Mouse (Mus musculus): ENCODE data around the gene Ceacam9. TPM values are rescaled to one million over a fixed set of nuclear protein-coding genes. Genes with fewer than 3 reads are reported as not detected.
"Not testable (repeated sequence)": the region's sequence is repeated elsewhere in the genome, so short reads cannot be mapped to it uniquely, and the experiment has no call there.

Gene Ceacam9
- polyA plus RNA-seq (2015; fragmentation: Nextera tagmentation; extraction: Ambion mirVana), result not detected in 2 replicates

DNA sequence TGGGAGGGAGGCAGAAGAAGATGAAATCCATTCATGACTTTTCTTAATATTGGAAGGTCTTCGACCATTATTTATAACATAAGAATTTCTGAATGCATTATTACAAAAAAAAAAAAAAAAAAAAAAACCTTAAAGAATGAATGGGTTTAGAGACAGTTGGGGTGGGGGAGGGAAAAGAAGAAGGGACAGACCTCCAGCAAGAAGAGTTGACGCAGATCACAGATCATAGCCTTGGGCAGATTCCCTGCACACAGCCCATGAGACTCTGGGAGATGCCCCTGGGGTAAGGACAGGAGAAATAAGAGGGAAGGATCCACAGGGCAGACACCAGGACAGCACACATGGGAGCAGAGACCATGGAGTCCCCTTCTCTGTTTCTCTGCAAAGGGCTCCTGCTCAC is at the start of gene Ceacam9:
Ceacam9 (plus strand) TSS at position 301 of the 400 bp plus-strand sequence.
- Histone ChIP-seq H3K4me1 (no peaks in the 10 kb centered on the region), H3K9ac (no peak within 1 kb of the TSS), H3K4me3 (no peak within 1 kb of the TSS), H3K4me2 (no peak within 1 kb of the TSS), H3K36me3 (no peaks in the 10 kb centered on the region), H3K27ac (no peak within 1 kb of the TSS), H3K27me3 (no peaks in the 10 kb centered on the region), H3K9me3 (no peaks in the 10 kb centered on the region)
- 59% methylated on average over 2 of the region's 2 CpGs for WGBS
- no peak for ATAC-seq (ENCODE audit: insufficient number of reproducible peaks, insufficient read depth, low FRiP score, low TSS enrichment, low read depth)

DNA sequence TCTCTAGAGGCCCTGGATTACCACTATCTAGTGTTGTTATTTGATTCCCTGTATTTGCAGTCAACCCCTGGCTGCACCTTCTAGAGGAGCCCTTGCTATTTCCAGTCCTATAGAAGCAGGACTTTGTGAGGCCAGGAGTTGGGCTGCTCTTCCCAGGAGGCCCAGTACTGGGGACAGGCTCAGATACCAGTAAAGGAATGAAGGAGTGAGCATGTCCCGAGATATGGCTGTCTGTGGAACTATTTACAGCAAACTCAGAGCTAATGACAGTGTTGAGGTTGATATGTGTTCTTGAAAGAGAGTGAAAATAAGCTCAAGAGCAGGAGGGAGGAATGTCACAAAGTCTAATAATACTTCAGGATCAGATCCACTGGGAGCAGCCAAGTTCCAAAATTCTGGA is 47.9 kb upstream of the Ceacam9 start:
- 61% methylated on average over 1 of the region's 1 CpGs for WGBS
- H3K27ac ChIP-seq, result no peak overlapping the region
- H3K36me3 ChIP-seq, result no peaks in the 10 kb centered on the region
- no peaks in the 10 kb centered on the region for H3K9me3 ChIP-seq
- no peak overlapping the region for H3K4me3 ChIP-seq
- H3K27me3 ChIP-seq, result no peaks in the 10 kb centered on the region
- H3K4me2 ChIP-seq, result no peak overlapping the region
- H3K4me1 ChIP-seq, result no peaks in the 10 kb centered on the region
- H3K9ac ChIP-seq, result no peak overlapping the region
- no peak for ATAC-seq (ENCODE audit: insufficient number of reproducible peaks, insufficient read depth, low FRiP score, low TSS enrichment, low read depth)

DNA sequence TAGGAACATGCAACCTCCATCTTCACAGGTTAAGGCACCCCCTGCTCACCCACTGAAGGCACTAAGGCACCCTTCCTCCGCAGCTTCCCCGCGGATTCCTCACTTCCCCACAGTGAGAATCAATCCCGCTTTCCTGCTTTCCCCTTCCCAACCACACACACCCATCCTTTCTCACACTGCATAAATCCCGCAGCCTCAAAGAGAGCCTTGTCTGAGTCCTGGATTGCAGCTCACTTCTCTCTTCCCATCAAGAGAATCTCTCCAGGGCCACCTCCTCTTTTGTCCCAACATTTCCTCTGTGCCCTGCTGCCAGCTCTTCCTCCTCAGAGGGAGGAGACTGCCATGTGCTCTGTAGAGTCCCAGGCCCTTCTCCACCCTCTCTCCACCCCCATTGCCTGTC is 47.0 kb upstream of the Ceacam9 start:
- H3K4me1 ChIP-seq; H3K4me3 ChIP-seq; H3K27me3 ChIP-seq; ATAC-seq (ENCODE audit: insufficient number of reproducible peaks, insufficient read depth, low FRiP score, low TSS enrichment, low read depth); H3K27ac ChIP-seq; H3K36me3 ChIP-seq; H3K9me3 ChIP-seq; H3K4me2 ChIP-seq: not testable (repeated sequence)
- 34% methylated on average over 5 of the region's 5 CpGs for WGBS
- 0 out of 2 replicates have a peak overlapping the region, but pooled peaks have one; percentile 40 for H3K9ac ChIP-seq

DNA sequence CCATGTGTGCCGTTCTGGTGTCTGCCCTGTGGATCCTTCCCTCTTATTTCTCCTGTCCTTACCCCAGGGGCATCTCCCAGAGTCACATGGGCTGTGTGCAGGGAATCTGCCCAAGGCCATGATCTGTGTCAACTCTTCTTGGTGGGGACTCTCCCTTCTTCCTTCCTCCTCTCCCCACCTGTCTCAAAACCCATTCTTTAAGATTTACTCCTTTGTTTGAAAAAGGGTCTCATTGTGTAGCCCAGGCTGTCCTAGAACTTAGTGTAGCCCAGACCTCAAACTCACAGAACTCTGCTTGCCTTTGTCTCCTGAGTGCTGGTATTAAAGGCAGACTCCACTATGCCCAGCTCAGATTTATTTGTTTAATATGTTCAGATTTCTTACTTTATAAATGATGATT is 46.1 kb upstream of the Ceacam9 start, which contains the start of gene Ceacam15:
Ceacam15 (minus strand) TSS at position 101 of the 400 bp plus-strand sequence.
- Histone ChIP-seq H3K4me2 (no peak within 1 kb of the TSS), H3K36me3 (no peaks in the 10 kb centered on the region), H3K4me3 (no peak within 1 kb of the TSS), H3K27me3 (no peaks in the 10 kb centered on the region), H3K9me3 (no peaks in the 10 kb centered on the region), H3K9ac (0 out of 2 replicates have a peak within 1 kb of the TSS, but pooled peaks have one; percentile 40), H3K4me1 (no peaks in the 10 kb centered on the region), H3K27ac (no peak within 1 kb of the TSS)
- WGBS, result 14% methylated on average over 1 of the region's 1 CpGs
- no peak for ATAC-seq (ENCODE audit: insufficient number of reproducible peaks, insufficient read depth, low FRiP score, low TSS enrichment, low read depth)

DNA sequence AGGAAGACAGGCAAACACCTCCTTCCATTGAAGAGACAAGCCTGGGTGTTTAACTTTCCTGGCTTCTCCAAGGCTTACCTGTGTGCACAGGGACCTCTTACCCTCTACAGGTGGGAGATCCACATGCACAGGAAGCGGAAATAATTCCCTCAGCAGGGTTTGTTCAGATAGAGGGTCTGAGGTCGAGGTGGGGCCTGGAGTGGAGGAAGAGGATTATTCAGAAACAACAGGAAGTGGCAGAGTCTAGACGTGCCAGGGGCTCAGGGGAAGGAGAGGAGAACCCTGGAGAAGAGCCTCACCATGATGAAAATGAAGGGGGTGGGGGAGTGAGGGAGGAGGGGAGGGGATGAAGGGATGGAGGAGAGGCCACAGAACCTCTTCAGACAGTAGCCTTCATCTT is 41.5 kb upstream of the Ceacam9 start:
- not testable (repeated sequence) for H3K27ac ChIP-seq; ATAC-seq (ENCODE audit: insufficient number of reproducible peaks, insufficient read depth, low FRiP score, low TSS enrichment, low read depth); H3K4me3 ChIP-seq; H3K4me2 ChIP-seq; H3K9me3 ChIP-seq; H3K9ac ChIP-seq; H3K27me3 ChIP-seq; H3K36me3 ChIP-seq; H3K4me1 ChIP-seq
- 26% methylated on average over 2 of the region's 3 CpGs for WGBS

DNA sequence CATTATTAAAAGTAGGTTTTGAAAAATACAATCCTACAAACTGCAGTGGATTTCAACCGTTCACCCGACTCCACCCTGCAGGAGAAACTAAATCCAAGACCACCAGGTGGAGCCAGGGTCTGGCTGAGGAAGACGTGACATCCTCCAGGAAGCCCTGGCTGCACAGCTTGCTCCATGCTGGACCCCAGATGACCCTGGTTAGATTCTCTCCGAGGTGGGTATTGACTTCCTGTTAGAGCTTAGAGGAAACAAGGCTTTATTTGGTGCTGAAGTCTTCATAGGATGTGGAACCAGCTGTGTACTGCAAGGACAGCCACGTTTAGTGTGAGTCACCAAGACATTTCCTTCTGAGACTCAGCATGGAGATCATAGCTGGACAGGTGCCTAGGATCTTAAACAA is 32.5 kb upstream of the Ceacam9 start:
- Histone ChIP-seq H3K4me2 (no peak overlapping the region), H3K4me1 (no peaks in the 10 kb centered on the region), H3K4me3 (no peak overlapping the region), H3K9me3 (peaks cover 5% of the 10 kb centered on the region; the same call in 1 of the 2 replicates), H3K27me3 (no peaks in the 10 kb centered on the region), H3K36me3 (no peaks in the 10 kb centered on the region), H3K9ac (no peak overlapping the region), H3K27ac (no peak overlapping the region)
- 73% methylated on average over 5 of the region's 5 CpGs for WGBS
- no peak for ATAC-seq (ENCODE audit: insufficient number of reproducible peaks, insufficient read depth, low FRiP score, low TSS enrichment, low read depth)

DNA sequence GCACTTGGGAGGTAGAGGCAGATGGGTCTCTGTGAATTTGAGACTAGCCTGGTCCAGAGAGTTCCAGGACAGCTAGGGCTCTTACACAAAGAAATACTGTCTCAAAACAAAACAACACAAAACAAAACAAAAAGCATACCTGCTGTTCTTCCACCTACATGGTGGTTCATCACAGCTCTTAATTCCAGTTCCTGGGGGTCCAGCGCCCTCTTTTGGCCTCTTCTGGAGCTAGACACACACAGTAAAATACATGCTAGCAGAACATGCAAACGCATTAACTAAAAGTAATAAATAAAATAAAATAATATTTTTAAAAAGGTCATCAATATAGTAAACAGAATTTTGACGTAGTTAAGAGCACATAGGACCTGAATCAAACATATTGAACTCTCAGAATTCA is 26.7 kb upstream of the Ceacam9 start:
- Histone ChIP-seq H3K9ac (no peak overlapping the region), H3K9me3 (no peaks in the 10 kb centered on the region), H3K4me1 (no peaks in the 10 kb centered on the region), H3K27me3 (no peaks in the 10 kb centered on the region), H3K36me3 (no peaks in the 10 kb centered on the region), H3K4me2 (no peak overlapping the region), H3K4me3 (no peak overlapping the region), H3K27ac (no peak overlapping the region)
- no peak for ATAC-seq (ENCODE audit: insufficient number of reproducible peaks, insufficient read depth, low FRiP score, low TSS enrichment, low read depth)
- 34% methylated on average over 3 of the region's 3 CpGs for WGBS

DNA sequence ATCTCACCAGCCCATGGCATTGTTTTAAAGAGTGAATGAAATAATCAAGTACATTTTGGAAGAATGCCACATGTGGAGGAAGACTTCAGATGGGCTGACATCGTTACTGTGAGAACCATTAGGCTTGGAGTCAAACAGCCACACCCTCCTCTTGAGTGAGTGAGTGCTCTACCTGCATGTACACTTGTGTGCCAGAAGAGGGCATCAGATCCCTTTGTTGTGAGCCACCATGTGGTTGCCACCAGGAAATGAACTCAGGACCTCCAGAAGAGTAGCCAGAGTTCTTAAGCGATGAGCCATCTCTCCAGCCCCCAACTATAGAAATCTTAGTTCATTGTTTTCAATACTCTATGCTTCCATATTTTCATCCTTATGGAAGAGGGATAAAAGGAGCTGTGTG is 22.7 kb upstream of the Ceacam9 start:
- WGBS, result 43% methylated on average over 2 of the region's 2 CpGs
- Histone ChIP-seq H3K27ac (no peak overlapping the region), H3K4me2 (no peak overlapping the region), H3K9ac (no peak overlapping the region), H3K27me3 (no peaks in the 10 kb centered on the region), H3K4me3 (no peak overlapping the region), H3K4me1 (no peaks in the 10 kb centered on the region), H3K36me3 (no peaks in the 10 kb centered on the region), H3K9me3 (no peaks in the 10 kb centered on the region)
- no peak for ATAC-seq (ENCODE audit: insufficient number of reproducible peaks, insufficient read depth, low FRiP score, low TSS enrichment, low read depth)

DNA sequence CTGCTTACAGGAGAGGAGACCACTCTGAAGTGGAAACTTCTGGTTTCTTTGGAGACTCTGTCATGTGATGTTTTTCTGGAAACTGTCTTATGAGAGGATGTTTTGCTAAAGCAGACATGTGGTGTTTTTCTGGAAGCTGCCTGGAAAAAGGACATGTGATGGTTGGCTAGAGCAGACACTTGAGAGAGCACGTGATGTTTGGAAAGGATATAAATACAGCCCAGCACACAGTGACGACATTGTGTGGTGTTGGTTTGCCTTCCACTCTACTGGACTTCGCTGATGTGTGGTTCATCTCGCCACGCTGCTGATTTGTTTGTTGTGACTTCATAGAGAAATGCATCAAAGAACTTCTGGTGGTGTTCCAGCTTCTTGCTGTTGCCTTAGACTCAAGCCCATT is 21.1 kb upstream of the Ceacam9 start:
- H3K4me1 ChIP-seq, result no peaks in the 10 kb centered on the region

DNA sequence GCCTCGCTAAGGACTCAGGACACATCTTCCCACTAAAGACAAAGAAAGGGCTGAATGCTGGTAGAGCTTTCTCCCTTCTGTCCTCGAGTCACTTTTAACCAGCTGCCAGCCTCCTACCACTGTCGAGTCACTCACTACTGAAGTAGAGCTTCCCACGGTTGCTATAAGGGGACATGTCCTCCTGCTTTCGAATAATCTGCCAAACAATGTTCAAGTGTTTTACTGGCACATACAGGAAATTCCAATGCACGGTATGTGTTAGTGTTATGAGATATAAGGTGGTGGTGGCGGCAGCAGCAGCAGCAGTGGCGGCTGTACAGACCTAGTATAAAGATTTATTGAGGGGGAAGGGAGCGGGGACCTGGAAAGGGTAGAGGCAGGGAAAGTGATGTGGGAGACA is 15.3 kb upstream of the Ceacam9 start:
- Histone ChIP-seq H3K4me1 (no peaks in the 10 kb centered on the region; the same call in 1 of the 2 replicates), H3K4me3 (no peak overlapping the region), H3K9ac (no peak overlapping the region), H3K4me2 (no peak overlapping the region), H3K27me3 (no peaks in the 10 kb centered on the region; the same call in 1 of the 2 replicates), H3K9me3 (no peaks in the 10 kb centered on the region), H3K36me3 (no peaks in the 10 kb centered on the region), H3K27ac (no peak overlapping the region)
- 45% methylated on average over 9 of the region's 9 CpGs for WGBS
- ATAC-seq (ENCODE audit: insufficient number of reproducible peaks, insufficient read depth, low FRiP score, low TSS enrichment, low read depth), result no peak

More for the DNA sequence above, 21.1 kb upstream of the Ceacam9 start:
- no peak for ATAC-seq (ENCODE audit: insufficient number of reproducible peaks, insufficient read depth, low FRiP score, low TSS enrichment, low read depth)
- Histone ChIP-seq H3K9ac (no peak overlapping the region), H3K9me3 (no peaks in the 10 kb centered on the region), H3K4me3 (no peak overlapping the region), H3K27ac (no peak overlapping the region), H3K36me3 (no peaks in the 10 kb centered on the region), H3K4me2 (no peak overlapping the region), H3K27me3 (no peaks in the 10 kb centered on the region)
- WGBS, result 77% methylated on average over 5 of the region's 5 CpGs

DNA sequence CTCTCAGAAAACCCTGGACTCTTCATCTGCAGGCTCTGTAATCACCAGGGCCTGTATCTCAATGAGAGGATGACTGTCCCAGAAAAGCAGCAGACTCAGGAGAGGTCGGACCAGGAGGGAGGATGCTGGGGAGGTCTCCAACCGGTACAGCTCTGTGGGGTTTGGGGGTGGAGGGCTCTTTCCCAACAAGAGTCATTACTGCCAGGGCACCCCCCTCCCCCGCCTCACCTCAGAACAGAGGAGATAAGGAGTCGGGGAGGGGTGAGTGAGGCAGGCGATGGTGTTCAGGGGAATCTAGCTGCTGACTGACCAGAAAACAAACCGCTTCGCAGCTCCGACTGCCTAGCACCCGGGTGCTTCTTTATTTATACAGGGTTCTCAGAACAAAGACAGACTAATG is 13.5 kb upstream of the Ceacam9 start:
- no peaks in the 10 kb centered on the region; the same call in 1 of the 2 replicates for H3K4me1 ChIP-seq
- no peak for ATAC-seq (ENCODE audit: insufficient number of reproducible peaks, insufficient read depth, low FRiP score, low TSS enrichment, low read depth)
- 30% methylated on average over 9 of the region's 9 CpGs for WGBS
- no peaks in the 10 kb centered on the region for H3K9me3 ChIP-seq
- no peaks in the 10 kb centered on the region; the same call in 1 of the 2 replicates for H3K27me3 ChIP-seq
- no peaks in the 10 kb centered on the region for H3K36me3 ChIP-seq
- H3K4me3 ChIP-seq, result no peak overlapping the region
- no peak overlapping the region for H3K4me2 ChIP-seq
- no peak overlapping the region for H3K9ac ChIP-seq
- no peak overlapping the region for H3K27ac ChIP-seq

DNA sequence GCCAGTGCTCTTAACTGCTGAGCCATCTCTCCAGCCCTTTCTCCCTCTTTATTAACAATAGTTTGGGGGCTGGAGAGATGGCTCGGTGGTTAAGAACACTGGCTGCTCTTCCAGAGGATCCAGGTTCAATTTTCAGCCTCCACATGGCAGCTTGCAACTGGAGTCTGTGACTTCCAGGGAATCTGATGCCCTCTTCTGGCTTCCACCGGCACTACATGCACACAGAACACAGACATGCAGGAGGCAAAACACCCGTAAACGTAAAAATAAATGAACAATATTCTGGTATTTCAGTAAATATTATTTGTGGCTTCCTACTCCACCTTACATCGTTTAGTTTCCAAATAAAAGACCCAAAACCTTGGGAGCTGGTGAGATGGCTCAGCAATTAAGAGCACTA is 11.1 kb upstream of the Ceacam9 start:
- H3K27me3 ChIP-seq, result no peaks in the 10 kb centered on the region; the same call in 1 of the 2 replicates
- H3K9me3 ChIP-seq, result no peaks in the 10 kb centered on the region
- H3K4me2 ChIP-seq, result no peak overlapping the region
- ATAC-seq (ENCODE audit: insufficient number of reproducible peaks, insufficient read depth, low FRiP score, low TSS enrichment, low read depth), result no peak
- no peak overlapping the region for H3K4me3 ChIP-seq
- no peaks in the 10 kb centered on the region; the same call in 1 of the 2 replicates for H3K4me1 ChIP-seq
- no peak overlapping the region for H3K27ac ChIP-seq
- no peak overlapping the region for H3K9ac ChIP-seq
- WGBS, result 76% methylated on average over 5 of the region's 5 CpGs
- H3K36me3 ChIP-seq, result no peaks in the 10 kb centered on the region
